Mouse (Mus musculus) urinary bladder, adult 18-20 months (tissue): Measurements from ENCODE around the gene 9530003J23Rik.

Experiments used
- DNase-seq, 2 experiments: peaks; one replicate each; pipeline ENCODE4 v3.0.0; 2022; ENCODE audit warnings: low spot score in 2 of 2, mixed read lengths in 2 of 2

Gene 9530003J23Rik

DNA sequence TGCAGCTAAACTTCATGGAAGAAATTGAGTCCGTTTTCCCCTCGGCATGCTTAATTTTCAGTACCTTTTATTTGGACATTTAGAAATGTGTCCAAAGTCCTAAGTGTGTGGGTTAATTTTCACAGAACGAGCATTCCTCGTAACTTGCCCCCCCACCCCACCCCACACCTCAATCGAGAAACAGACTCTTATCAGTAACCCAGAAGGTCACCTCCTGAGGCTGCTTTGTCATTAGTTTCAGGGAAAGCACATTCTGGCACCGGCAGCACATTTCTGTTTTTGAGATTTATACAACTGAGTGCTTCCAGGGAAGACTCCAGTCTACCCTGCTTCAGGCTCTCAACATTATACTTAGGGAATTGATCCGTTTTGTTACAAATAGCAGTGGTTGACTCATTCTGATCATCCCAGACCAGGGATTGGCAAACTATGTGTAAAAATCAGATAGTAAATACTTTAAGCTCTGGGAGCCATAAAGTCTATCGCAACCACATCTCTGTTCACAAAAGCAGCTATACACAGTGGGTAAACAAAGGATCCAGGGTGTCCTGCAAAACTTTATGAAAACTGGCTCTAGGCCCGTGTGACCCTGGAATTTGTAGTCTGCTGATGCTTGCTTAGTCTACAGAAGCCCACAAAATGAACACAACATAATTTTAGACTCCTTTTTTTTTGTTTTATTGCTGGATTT lies 53.0 kb downstream of the 9530003J23Rik start:
- DNase-seq: no peak
